Mouse (Mus musculus): Measurements from ENCODE around the gene Dpt. TPM values are rescaled to one million over a fixed set of nuclear protein-coding genes. Genes with fewer than 3 reads are reported as not detected.
"Not testable (repeated sequence)": the region's sequence is repeated elsewhere in the genome, so short reads cannot be mapped to it uniquely, and the experiment has no call there.

Dpt gene
- polyA plus RNA-seq, 1 experiment = 71.1 TPM

- no peak for TF ChIP-seq CTCF (IDR thresholded peaks at IDR 0.05; ENCODE audit: insufficient read depth, low read length)
- TF ChIP-seq POLR2A (IDR thresholded peaks at IDR 0.05; ENCODE audit: borderline replicate concordance, extremely low read depth, low read depth, low read length) = no peak
- WGBS = 75% methylated on average over 7 of the region's 7 CpGs
- Histone ChIP-seq H3K4me3 (replicated peaks; ENCODE audit: extremely low read depth, low read depth, low read length) (no peak overlapping the region), H3K4me1 (ENCODE audit: control insufficient read depth, insufficient read depth, low read length) (no peaks in the 10 kb centered on the region)
- no peak for DNase-seq
These were observed 52.3 kb downstream of the Dpt start for GRCm38 (mm10) chr1:164848616-164849265.

GRCm38 (mm10) chr1:164855700-164856099, 59.3 kb downstream of the Dpt start:
- not testable (repeated sequence) for DNase-seq
- WGBS = 45% methylated on average over 2 of the region's 2 CpGs

GRCm38 (mm10) chr1:164859952-164860351, 63.5 kb downstream of the Dpt start:
- 76% methylated on average over 11 of the region's 11 CpGs for WGBS
- DNase-seq = no peak

More at GRCm38 (mm10) chr1:164855700-164856099, 59.3 kb downstream of the Dpt start:
- not testable (repeated sequence) for H3K4me3 ChIP-seq (replicated peaks; ENCODE audit: extremely low read depth, low read depth, low read length); H3K4me1 ChIP-seq (ENCODE audit: control insufficient read depth, insufficient read depth, low read length)

GRCm38 (mm10) chr1:164860782-164861181, 64.3 kb downstream of the Dpt start:
- TF ChIP-seq CTCF (IDR thresholded peaks at IDR 0.05; ENCODE audit: insufficient read depth, low read length) (no peak), POLR2A (IDR thresholded peaks at IDR 0.05; ENCODE audit: borderline replicate concordance, extremely low read depth, low read depth, low read length) (no peak)
- DNase-seq = no peak
- WGBS = 94% methylated on average over 2 of the region's 2 CpGs
- no peak overlapping the region for H3K4me3 ChIP-seq (replicated peaks; ENCODE audit: extremely low read depth, low read depth, low read length)
- H3K4me1 ChIP-seq (ENCODE audit: control insufficient read depth, insufficient read depth, low read length) = no peaks in the 10 kb centered on the region

More at GRCm38 (mm10) chr1:164859952-164860351, 63.5 kb downstream of the Dpt start:
- TF ChIP-seq CTCF (IDR thresholded peaks at IDR 0.05; ENCODE audit: insufficient read depth, low read length) = no peak
- no peak for TF ChIP-seq POLR2A (IDR thresholded peaks at IDR 0.05; ENCODE audit: borderline replicate concordance, extremely low read depth, low read depth, low read length)
- Histone ChIP-seq H3K4me3 (replicated peaks; ENCODE audit: extremely low read depth, low read depth, low read length) (no peak overlapping the region), H3K4me1 (ENCODE audit: control insufficient read depth, insufficient read depth, low read length) (no peaks in the 10 kb centered on the region)

GRCm38 (mm10) chr1:164861501-164861900, 65.1 kb downstream of the Dpt start:
- 80% methylated on average over 4 of the region's 4 CpGs for WGBS
- no peak for TF ChIP-seq POLR2A (IDR thresholded peaks at IDR 0.05; ENCODE audit: borderline replicate concordance, extremely low read depth, low read depth, low read length)
- TF ChIP-seq CTCF (IDR thresholded peaks at IDR 0.05; ENCODE audit: insufficient read depth, low read length) = no peak
- no peak overlapping the region for H3K4me3 ChIP-seq (replicated peaks; ENCODE audit: extremely low read depth, low read depth, low read length)
- DNase-seq = no peak
- no peaks in the 10 kb centered on the region for H3K4me1 ChIP-seq (ENCODE audit: control insufficient read depth, insufficient read depth, low read length)

GRCm38 (mm10) chr1:164862946-164863883, 66.8 kb downstream of the Dpt start:
- TF ChIP-seq CTCF (IDR thresholded peaks at IDR 0.05; ENCODE audit: insufficient read depth, low read length) (no peak), POLR2A (IDR thresholded peaks at IDR 0.05; ENCODE audit: borderline replicate concordance, extremely low read depth, low read depth, low read length) (no peak)
- no peak overlapping the region for H3K4me3 ChIP-seq (replicated peaks; ENCODE audit: extremely low read depth, low read depth, low read length)
- no peak for DNase-seq
- H3K4me1 ChIP-seq (ENCODE audit: control insufficient read depth, insufficient read depth, low read length) = no peaks in the 10 kb centered on the region
- WGBS = 72% methylated on average over 12 of the region's 12 CpGs

- WGBS = 85% methylated on average over 3 of the region's 3 CpGs
- TF ChIP-seq CTCF (IDR thresholded peaks at IDR 0.05; ENCODE audit: insufficient read depth, low read length) (no peak), POLR2A (IDR thresholded peaks at IDR 0.05; ENCODE audit: borderline replicate concordance, extremely low read depth, low read depth, low read length) (no peak)
- no peak for DNase-seq
- Histone ChIP-seq H3K4me3 (replicated peaks; ENCODE audit: extremely low read depth, low read depth, low read length) (no peak overlapping the region), H3K4me1 (ENCODE audit: control insufficient read depth, insufficient read depth, low read length) (no peaks in the 10 kb centered on the region)
These were observed 68.2 kb downstream of the Dpt start for GRCm38 (mm10) chr1:164864666-164865065.

- Histone ChIP-seq H3K4me1 (ENCODE audit: control insufficient read depth, insufficient read depth, low read length) (no peaks in the 10 kb centered on the region), H3K4me3 (replicated peaks; ENCODE audit: extremely low read depth, low read depth, low read length) (no peak overlapping the region)
- whole genome bisulfite sequencing = 47% methylated on average over 7 of the region's 7 CpGs
- TF ChIP-seq CTCF (IDR thresholded peaks at IDR 0.05; ENCODE audit: insufficient read depth, low read length) (peak; percentile 41), POLR2A (IDR thresholded peaks at IDR 0.05; ENCODE audit: borderline replicate concordance, extremely low read depth, low read depth, low read length) (no peak)
- DNase-seq = peak; percentile 5
These were observed 74.2 kb downstream of the Dpt start for GRCm38 (mm10) chr1:164870694-164871093.

Other genes with a start within 250 kb of the Dpt start
- gene Xcl1, start 138.9 kb downstream of the Dpt start, polyA plus RNA-seq (2012; rRNA removed) = 0.38 and 0.59 TPM in 2 replicates

Data from lung, adult 2 months (tissue).